ENCODE assay signal across 7 mouse cellular contexts in genomic region chr4:154273000-154273399, GRCm38 (mm10). TPM values are rescaled to one million over a fixed set of nuclear protein-coding genes. Genes with fewer than 3 reads are reported as not detected.
A peak's percentile ranks its signal among the peaks of the same experiment; 100 is the strongest.
DNase-seq lines count a peak whose midpoint lies in the region; ATAC-seq and TF ChIP-seq lines count a peak whose summit lies in the region.

No protein-coding gene starts in this region.

- 60% methylated on average over 3 of the region's 3 CpGs for WGBS in neural tube, embryonic 15.5 days
- WGBS in olfactory bulb, adult 2 months: 49% methylated on average over 3 of the region's 3 CpGs

- H3K36me3 ChIP-seq in neural tube, embryonic 15.5 days: no peaks in the 10 kb centered on the region

- no peaks in the 10 kb centered on the region for H3K4me1 ChIP-seq in neural tube, embryonic 15.5 days
- 0 out of 2 replicates have a peak, but pooled peaks cover 5% of the 10 kb centered on the region for H3K4me1 ChIP-seq in olfactory bulb, adult 2 months (ENCODE audit: control insufficient read depth, insufficient read depth, low read length)

- H3K9ac ChIP-seq in neural tube, embryonic 15.5 days (replicated peaks): no peak overlapping the region

- no peak overlapping the region for H3K4me2 ChIP-seq in neural tube, embryonic 15.5 days

- ATAC-seq in neural tube, embryonic 15.5 days (ENCODE audit: low FRiP score): no peak; the same call in 1 of the 2 replicates

- no peak overlapping the region for H3K4me3 ChIP-seq in neural tube, embryonic 15.5 days (replicated peaks)
- no peak overlapping the region for H3K4me3 ChIP-seq in olfactory bulb, adult 2 months (ENCODE audit: insufficient read depth, low read depth, low read length)

- no peak for TF ChIP-seq POLR2A in olfactory bulb, adult 2 months (IDR thresholded peaks at IDR 0.05; ENCODE audit: insufficient read depth, low read depth, low read length)

- H3K27me3 ChIP-seq in neural tube, embryonic 15.5 days (replicated peaks): no peaks in the 10 kb centered on the region

- H3K27ac ChIP-seq in neural tube, embryonic 15.5 days (replicated peaks): no peak overlapping the region
- no peak overlapping the region for H3K27ac ChIP-seq in olfactory bulb, adult 2 months (ENCODE audit: insufficient read depth, low read depth, low read length)

- TF ChIP-seq CTCF in olfactory bulb, adult 2 months (IDR thresholded peaks at IDR 0.05; ENCODE audit: insufficient read depth, low read depth, low read length): peak; percentile 28; the same call in 1 of the 2 replicates

- peak; percentile 49 for DNase-seq in neural tube, embryonic 10.5 days (ENCODE audit: extremely low spot score, low spot score)
- peak; percentile 46 for DNase-seq in WW6 (ENCODE audit: low read depth, low spot score)
- peak; percentile 81 for DNase-seq in embryo, embryonic 11 days
- DNase-seq in induced T-regulatory cell, adult 2 months (ENCODE audit: low read depth): peak; percentile 64
- peak; percentile 64 for DNase-seq in left cerebral cortex, postnatal 4 days

- H3K9me3 ChIP-seq in neural tube, embryonic 15.5 days (replicated peaks): no peaks in the 10 kb centered on the region

- intact Hi-C loops in left cerebral cortex, postnatal 4 days (cut with DNase I): loop anchor here (10.0 kb wide), 1 partner anchor 108 kb away; the partner anchor contains the start of gene Tprgl

RNA-seq across cellular contexts. Expression of gene Arhgef16, which starts 28.5 kb away (rescaled TPM):
- 0.91 and 9.6 TPM in 2 replicates for polyA plus RNA-seq in neural tube, embryonic 15.5 days (2015; fragmentation: Nextera tagmentation; extraction: Ambion mirVana)
- total RNA-seq in left cerebral cortex, postnatal 4 days (2021): 1 to 10 TPM in 1 of 2 experiments, under 1 TPM in 1; 0.38 to 1.0 TPM
- polyA plus RNA-seq in olfactory bulb, adult 2 months (2012; ENCODE audit: insufficient read depth, insufficient read length, low replicate concordance, missing spikeins): not detected in 2 replicates
